In the genomic region with DNA sequence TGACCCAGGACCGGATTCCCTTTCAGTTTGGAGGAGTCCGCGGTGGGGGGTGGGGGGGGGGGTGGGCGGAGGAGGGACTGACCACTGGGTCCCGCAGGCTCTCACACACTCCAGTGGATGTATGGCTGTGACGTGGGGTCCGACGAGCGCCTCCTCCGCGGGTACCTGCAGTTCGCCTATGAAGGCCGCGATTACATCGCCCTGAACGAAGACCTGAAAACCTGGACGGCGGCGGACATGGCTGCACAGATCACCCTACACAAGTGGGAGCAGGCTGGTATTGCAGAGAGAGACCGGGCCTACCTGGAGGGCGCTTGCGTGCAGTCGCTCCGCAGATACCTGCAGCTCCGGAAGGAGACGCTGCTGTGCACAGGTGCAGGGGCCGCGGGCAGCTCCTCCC, we compare ENCODE assay signal across 8 mouse cellular contexts. TPM values are rescaled to one million over a fixed set of nuclear protein-coding genes. Genes with fewer than 3 reads are reported as not detected.
DNase-seq lines count a peak whose midpoint lies in the region; ATAC-seq and TF ChIP-seq lines count a peak whose summit lies in the region.
"Not testable (repeated sequence)": the region's sequence is repeated elsewhere in the genome, so short reads cannot be mapped to it uniquely, and the experiment has no call there.

No protein-coding gene starts in this region.

- TF ChIP-seq CTCF in CH12.LX (conservative IDR thresholded peaks at IDR 0.05 in 1 of 2, IDR thresholded peaks at IDR 0.05 in 1 of 2; ENCODE audit: low read depth in 2 of 2, low read length in 2 of 2): peak in 1 of 2 experiments; percentile 27; a peak in 2 of 4 replicates
- peak; percentile 16; the same call in 1 of the 2 replicates for TF ChIP-seq CTCF in lung, postnatal 0 days (IDR thresholded peaks at IDR 0.05)

- TF ChIP-seq POLR2A in CH12.LX (IDR thresholded peaks at IDR 0.05; ENCODE audit: low read depth, low read length): not testable (repeated sequence)

- H3K79me2 ChIP-seq in CH12.LX (replicated peaks; ENCODE audit: control insufficient read depth, extremely low read depth, insufficient read depth, poor library complexity, severe bottlenecking): peaks cover 13% of the 10 kb centered on the region

- H3K4me1 ChIP-seq in CH12.LX (ENCODE audit: control insufficient read depth in 1 of 2, insufficient read depth in 2 of 2); embryonic facial prominence, embryonic 11.5 days (ENCODE audit: control insufficient read depth, insufficient read depth, low read length); limb, embryonic 13.5 days; lung, postnatal 0 days (ENCODE audit: insufficient read depth, low read depth, low read length); neural tube, embryonic 12.5 days: not testable (repeated sequence)
- peaks cover 12% of the 10 kb centered on the region for H3K4me1 ChIP-seq in heart, embryonic 10.5 days

- ATAC-seq in embryonic facial prominence, embryonic 11.5 days (replicated peaks; ENCODE audit: insufficient number of reproducible peaks, low FRiP score, low TSS enrichment, low read depth); lung, postnatal 0 days: not testable (repeated sequence)
- ATAC-seq in limb, embryonic 13.5 days (ENCODE audit: low FRiP score, low read depth): peak; percentile 38
- peak; percentile 38; the same call in 1 of the 2 replicates for ATAC-seq in neural tube, embryonic 12.5 days (ENCODE audit: low FRiP score, low read depth)

- not testable (repeated sequence) for H3K9me3 ChIP-seq in CH12.LX (replicated peaks; ENCODE audit: low read length); embryonic facial prominence, embryonic 11.5 days (replicated peaks; ENCODE audit: control insufficient read depth, low read length); heart, embryonic 10.5 days; limb, embryonic 13.5 days; lung, postnatal 0 days (ENCODE audit: low read length); neural tube, embryonic 12.5 days

- in situ Hi-C loops in CH12.LX (cut with MboI; ENCODE audit: low pct_ligation_motif_present, low pct_unique_long_range_greater_than_20kb, low sequenced_read_pairs): not testable (repeated sequence)

- 12% methylated on average over 28 of the region's 28 CpGs for WGBS in embryonic facial prominence, embryonic 11.5 days
- 8% methylated on average over 28 of the region's 28 CpGs for WGBS in heart, embryonic 10.5 days
- 14% methylated on average over 28 of the region's 28 CpGs for whole genome bisulfite sequencing in limb, embryonic 13.5 days
- 12% methylated on average over 26 of the region's 28 CpGs for WGBS in lung, postnatal 0 days
- 16% methylated on average over 28 of the region's 28 CpGs for WGBS in neural tube, embryonic 12.5 days

- not testable (repeated sequence) for H3K27ac ChIP-seq in CH12.LX (ENCODE audit: insufficient read depth, low read depth); embryonic facial prominence, embryonic 11.5 days (replicated peaks; ENCODE audit: low read depth, low read length); heart, embryonic 10.5 days; limb, embryonic 13.5 days; lung, postnatal 0 days (ENCODE audit: low read length); neural tube, embryonic 12.5 days

- not testable (repeated sequence) for TF ChIP-seq RAD21 in CH12.LX (IDR thresholded peaks at IDR 0.05; ENCODE audit: low read depth, low read length)

- dilution Hi-C loops in CH12.LX (cut with MboI; ENCODE audit: extremely low pct_ligation_motif_present, extremely low pct_unique_long_range_greater_than_20kb, low sequenced_read_pairs): not testable (repeated sequence)

- H3K4me3 ChIP-seq in CH12.LX (replicated peaks in 1 of 3; ENCODE audit: low read depth in 2 of 3, low read length in 2 of 3, poor library complexity in 1 of 3): peak overlapping the region; percentile 56 to 72 (median 57)
- H3K4me3 ChIP-seq in embryonic facial prominence, embryonic 11.5 days (ENCODE audit: low read depth, low read length): peak overlapping the region; percentile 33; the same call in 1 of the 2 replicates
- H3K4me3 ChIP-seq in heart, embryonic 10.5 days: peak overlapping the region; percentile 49
- peak overlapping the region; percentile 43 for H3K4me3 ChIP-seq in limb, embryonic 13.5 days
- peak overlapping the region; percentile 28 for H3K4me3 ChIP-seq in lung, postnatal 0 days (ENCODE audit: low read depth, low read length)
- H3K4me3 ChIP-seq in neural tube, embryonic 12.5 days: peak overlapping the region; percentile 32

- H3K36me3 ChIP-seq in CH12.LX (replicated peaks in 1 of 2; ENCODE audit: control insufficient read depth in 1 of 2, insufficient read depth in 1 of 2, low read length in 1 of 2): peaks cover 8 to 23% of the 10 kb centered on the region in 2 experiments
- not testable (repeated sequence) for H3K36me3 ChIP-seq in embryonic facial prominence, embryonic 11.5 days (replicated peaks; ENCODE audit: control insufficient read depth, insufficient read depth, low read depth, low read length); heart, embryonic 10.5 days; limb, embryonic 13.5 days; lung, postnatal 0 days (ENCODE audit: insufficient read depth, low read length); neural tube, embryonic 12.5 days

- H3K4me2 ChIP-seq in CH12.LX (ENCODE audit: insufficient read depth, low read depth, poor library complexity, severe bottlenecking): peak overlapping the region; percentile 47; the same call in 1 of the 2 replicates
- peak overlapping the region; percentile 55; the same call in 1 of the 2 replicates for H3K4me2 ChIP-seq in embryonic facial prominence, embryonic 11.5 days (ENCODE audit: low read depth, low read length)
- H3K4me2 ChIP-seq in limb, embryonic 13.5 days (replicated peaks): peak overlapping the region; percentile 70
- peak overlapping the region; percentile 57 for H3K4me2 ChIP-seq in lung, postnatal 0 days (replicated peaks; ENCODE audit: low read depth, low read length)
- peak overlapping the region; percentile 68 for H3K4me2 ChIP-seq in neural tube, embryonic 12.5 days (replicated peaks)

- peak overlapping the region; percentile 97; the same call in 1 of the 2 replicates for H3K9ac ChIP-seq in CH12.LX (ENCODE audit: insufficient read depth, low read depth)
- H3K9ac ChIP-seq in embryonic facial prominence, embryonic 11.5 days (replicated peaks; ENCODE audit: low read length); limb, embryonic 13.5 days; lung, postnatal 0 days (replicated peaks; ENCODE audit: low read depth); neural tube, embryonic 12.5 days: not testable (repeated sequence)

- not testable (repeated sequence) for TF ChIP-seq EP300 in CH12.LX (IDR thresholded peaks at IDR 0.05; ENCODE audit: low read length); lung, postnatal 0 days (IDR thresholded peaks at IDR 0.05)

- DNase-seq in CH12.LX (ENCODE audit: extremely low read depth): peak; percentile 27
- peak; percentile 23 for DNase-seq in embryonic facial prominence, embryonic 11.5 days (ENCODE audit: low spot score)
- peak; percentile 78 for DNase-seq in heart, embryonic 10.5 days (ENCODE audit: low spot score)
- DNase-seq in induced T-regulatory cell, adult 2 months (ENCODE audit: low read depth): peak; percentile 79
- DNase-seq in lung, postnatal 0 days (ENCODE audit: low spot score): peak; percentile 17
- peak; percentile 38 for DNase-seq in testis, postnatal 14 days (ENCODE audit: low spot score)

- not testable (repeated sequence) for H3K27me3 ChIP-seq in CH12.LX (replicated peaks); embryonic facial prominence, embryonic 11.5 days (ENCODE audit: control insufficient read depth, insufficient read depth, low read length); lung, postnatal 0 days (replicated peaks; ENCODE audit: insufficient read depth, low read length)
- H3K27me3 ChIP-seq in heart, embryonic 10.5 days (ENCODE audit: insufficient read depth, poor library complexity, severe bottlenecking): peaks cover 56% of the 10 kb centered on the region
- H3K27me3 ChIP-seq in limb, embryonic 13.5 days: peaks cover 34% of the 10 kb centered on the region
- H3K27me3 ChIP-seq in neural tube, embryonic 12.5 days (replicated peaks): peaks cover 18% of the 10 kb centered on the region

RNA-seq across cellular contexts. Expression of gene H2-Q6, which starts 0.8 kb away (rescaled TPM):
- total RNA-seq in CH12.LX (2012; rRNA removed): 41.0 and 54.3 TPM in 2 replicates
- 79.7 and 90.3 TPM in 2 replicates for total RNA-seq in CH12.LX (2014; rRNA removed)
- 122 and 141 TPM in 2 replicates for polyA plus RNA-seq in CH12.LX (2012; ENCODE audit: insufficient read length, low read depth)
- 0.74 and 1.0 TPM in 2 replicates for polyA plus RNA-seq in embryonic facial prominence, embryonic 11.5 days (2014; fragmentation: Nextera tagmentation; extraction: Ambion mirVana)
- polyA plus RNA-seq in heart, embryonic 10.5 days (2016; fragmentation: Nextera tagmentation; extraction: Ambion mirVana): 0.17 and 4.9 TPM in 2 replicates
- polyA plus RNA-seq in limb, embryonic 13.5 days (2015; fragmentation: Nextera tagmentation; extraction: Ambion mirVana): 1.0 and 1.6 TPM in 2 replicates
- polyA plus RNA-seq in lung, postnatal 0 days (2015; fragmentation: Nextera tagmentation; extraction: Ambion mirVana): 0.74 and 0.86 TPM in 2 replicates
- 0.48 and 0.64 TPM in 2 replicates for polyA plus RNA-seq in neural tube, embryonic 12.5 days (2016; fragmentation: Nextera tagmentation; extraction: Ambion mirVana)

RNA-seq across cellular contexts. Expression of gene H2-Q7, which starts 13.5 kb away (rescaled TPM):
- total RNA-seq in CH12.LX (2012; rRNA removed) (48.5 and 66.0 TPM in 2 replicates), CH12.LX (2014; rRNA removed) (30.9 and 40.9 TPM in 2 replicates)
- polyA plus RNA-seq in CH12.LX (2012; ENCODE audit: insufficient read length, low read depth): 104 and 117 TPM in 2 replicates
- polyA plus RNA-seq in embryonic facial prominence, embryonic 11.5 days (2014; fragmentation: Nextera tagmentation; extraction: Ambion mirVana): 8.4 and 8.8 TPM in 2 replicates
- 2.2 and 12.2 TPM in 2 replicates for polyA plus RNA-seq in heart, embryonic 10.5 days (2016; fragmentation: Nextera tagmentation; extraction: Ambion mirVana)
- 9.4 TPM in 2 replicates for polyA plus RNA-seq in limb, embryonic 13.5 days (2015; fragmentation: Nextera tagmentation; extraction: Ambion mirVana)
- polyA plus RNA-seq in lung, postnatal 0 days (2015; fragmentation: Nextera tagmentation; extraction: Ambion mirVana): 3.1 and 4.0 TPM in 2 replicates
- 6.5 and 6.8 TPM in 2 replicates for polyA plus RNA-seq in neural tube, embryonic 12.5 days (2016; fragmentation: Nextera tagmentation; extraction: Ambion mirVana)

RNA-seq across cellular contexts. Expression of gene H2-Q10, which starts 44.4 kb away (rescaled TPM):
- total RNA-seq in CH12.LX (2012; rRNA removed) (2.2 and 2.4 TPM in 2 replicates), CH12.LX (2014; rRNA removed) (0.62 and 0.93 TPM in 2 replicates)
- 60.0 and 83.0 TPM in 2 replicates for polyA plus RNA-seq in CH12.LX (2012; ENCODE audit: insufficient read length, low read depth)
- polyA plus RNA-seq in embryonic facial prominence, embryonic 11.5 days (2014; fragmentation: Nextera tagmentation; extraction: Ambion mirVana): 0.18 TPM in 2 replicates
- 0.25 and 4.7 TPM in 2 replicates for polyA plus RNA-seq in heart, embryonic 10.5 days (2016; fragmentation: Nextera tagmentation; extraction: Ambion mirVana)
- 0.32 and 1.1 TPM in 2 replicates for polyA plus RNA-seq in limb, embryonic 13.5 days (2015; fragmentation: Nextera tagmentation; extraction: Ambion mirVana)
- polyA plus RNA-seq in lung, postnatal 0 days (2015; fragmentation: Nextera tagmentation; extraction: Ambion mirVana): 1.5 and 2.0 TPM in 2 replicates
- polyA plus RNA-seq in neural tube, embryonic 12.5 days (2016; fragmentation: Nextera tagmentation; extraction: Ambion mirVana): 0.18 and 0.27 TPM in 2 replicates

RNA-seq across cellular contexts. Expression of gene H2-Q4, which starts 46.1 kb away (rescaled TPM):
- total RNA-seq in CH12.LX (2012; rRNA removed) (127 and 165 TPM in 2 replicates), CH12.LX (2014; rRNA removed) (116 and 128 TPM in 2 replicates)
- polyA plus RNA-seq in CH12.LX (2012; ENCODE audit: insufficient read length, low read depth): 157 and 181 TPM in 2 replicates
- 1.0 and 1.1 TPM in 2 replicates for polyA plus RNA-seq in embryonic facial prominence, embryonic 11.5 days (2014; fragmentation: Nextera tagmentation; extraction: Ambion mirVana)
- 1.8 and 2.1 TPM in 2 replicates for polyA plus RNA-seq in heart, embryonic 10.5 days (2016; fragmentation: Nextera tagmentation; extraction: Ambion mirVana)
- polyA plus RNA-seq in limb, embryonic 13.5 days (2015; fragmentation: Nextera tagmentation; extraction: Ambion mirVana): 4.6 and 5.1 TPM in 2 replicates
- 8.1 and 8.9 TPM in 2 replicates for polyA plus RNA-seq in lung, postnatal 0 days (2015; fragmentation: Nextera tagmentation; extraction: Ambion mirVana)
- polyA plus RNA-seq in neural tube, embryonic 12.5 days (2016; fragmentation: Nextera tagmentation; extraction: Ambion mirVana): 2.7 and 3.2 TPM in 2 replicates

Comparison
In these comparisons a context has a peak if more than half of its experiments do, and no peak if none do; other contexts are left out.
1. DNase-seq: peak in every context shown above with its lines; median percentile 79 in induced T-regulatory cell, adult 2 months; 78 in heart, embryonic 10.5 days; 38 in testis, postnatal 14 days; 27 in CH12.LX; 23 in embryonic facial prominence, embryonic 11.5 days; 17 in lung, postnatal 0 days.
2. RNA of gene H2-Q6, which starts 0.8 kb away (polyA plus RNA-seq): 122 to 141 TPM in CH12.LX; 0.17 to 4.9 TPM in heart, embryonic 10.5 days, 1.0 to 1.6 TPM in limb, embryonic 13.5 days, 0.74 to 0.86 TPM in lung, postnatal 0 days, 0.74 to 1.0 TPM in embryonic facial prominence, embryonic 11.5 days and 0.48 to 0.64 TPM in neural tube, embryonic 12.5 days; every median in the first group is over 10 times any median in the second.
3. RNA of gene H2-Q10, which starts 44.4 kb away (polyA plus RNA-seq): 60.0 to 83.0 TPM in CH12.LX; 0.25 to 4.7 TPM in heart, embryonic 10.5 days, 1.5 to 2.0 TPM in lung, postnatal 0 days, 0.32 to 1.1 TPM in limb, embryonic 13.5 days, 0.18 to 0.27 TPM in neural tube, embryonic 12.5 days and 0.18 TPM in embryonic facial prominence, embryonic 11.5 days; every median in the first group is over 10 times any median in the second.
4. Peak in every context shown above with its lines, with median percentiles within 50 percentile points of each other: H3K4me2 ChIP-seq and H3K4me3 ChIP-seq.